Mouse (Mus musculus) heart, postnatal 14 days (tissue): ENCODE results near the gene Snx29. TPM values are rescaled to one million over a fixed set of nuclear protein-coding genes. Genes with fewer than 3 reads are reported as not detected.
A peak's percentile ranks its signal among the peaks of the same experiment; 100 is the strongest.
"Not testable (repeated sequence)": the region's sequence is repeated elsewhere in the genome, so short reads cannot be mapped to it uniquely, and the experiment has no call there.

Experiments
- DNase-seq, 2 experiments: peaks; one replicate each; pipeline ENCODE4 v3.0.0; 2021 to 2022
- intact Hi-C: fragments of 180-260 bp; cut with DNase I; formaldehyde crosslinking; loops from one replicate; pipeline ENCODE4 v1.15.1; 2025
- long read RNA-seq, 2 experiments: library from polyadenylated mRNA; stranded (forward); transcript quantifications; one replicate each; pipeline ENCODE4 v2.0.0; 2021
- total RNA-seq, 2 experiments: library from RNA; stranded (reverse); gene quantifications; 2 replicates each; pipeline ENCODE4 v1.2.3; 2021

Snx29 gene
- total RNA-seq = 10 to 100 TPM; 13.5 to 17.4 TPM
- long read RNA-seq, experiment 1 = 0 reads
- long read RNA-seq, experiment 2 = 0 reads

DNA sequence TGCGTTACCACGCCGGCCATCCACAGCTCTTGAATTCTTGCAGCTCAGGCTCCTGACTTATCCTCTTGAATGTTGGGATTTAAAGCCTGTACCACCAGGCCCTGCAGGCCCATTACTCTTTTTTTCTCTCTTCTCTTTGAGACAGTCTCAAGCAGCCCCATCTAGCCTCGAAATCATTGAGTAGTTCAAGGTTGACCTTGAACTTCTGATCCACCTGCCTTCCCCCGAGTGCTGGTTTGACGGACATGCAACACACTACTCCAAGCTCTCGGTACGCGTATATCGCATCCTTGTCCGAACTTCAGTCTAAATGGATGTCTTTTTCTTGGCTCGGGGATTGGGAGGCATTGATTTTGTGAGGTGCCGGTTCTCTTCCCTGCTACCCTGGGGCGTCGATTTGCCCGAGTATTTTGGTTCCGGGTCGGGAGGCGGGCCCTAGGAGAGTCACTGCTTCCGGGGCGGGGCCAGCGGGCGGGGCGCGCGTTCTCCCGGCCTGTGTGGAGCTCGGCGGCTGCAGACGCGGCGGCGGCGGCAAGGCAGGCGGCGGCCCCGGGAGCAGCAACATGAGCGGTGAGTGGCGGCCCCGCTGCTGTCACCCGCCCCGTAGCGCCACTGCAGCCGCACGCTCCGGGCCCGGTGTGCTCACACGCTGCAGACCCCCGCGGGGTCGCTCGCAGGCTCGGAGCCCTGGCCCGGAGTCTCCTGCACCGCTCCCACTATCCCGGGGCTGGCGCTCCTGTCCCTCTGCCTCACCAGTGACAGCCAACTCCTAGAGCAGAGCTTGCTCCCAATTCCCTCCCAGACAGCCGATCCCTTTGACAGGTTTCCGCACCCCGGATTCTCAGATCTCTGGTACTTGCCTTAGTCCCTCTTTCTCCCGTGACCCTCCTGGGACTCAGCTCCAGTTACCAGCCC lies at the start of gene Snx29:
TSS of gene Snx29 (plus strand) at position 500 of the 915 bp plus-strand sequence.
- intact Hi-C loops = loop anchor here (2.0 to 5.0 kb wide), 2 partner anchors 70 to 95 kb away; no protein-coding TSS in a partner anchor
- DNase-seq = peak; percentile 99 to 100

DNA sequence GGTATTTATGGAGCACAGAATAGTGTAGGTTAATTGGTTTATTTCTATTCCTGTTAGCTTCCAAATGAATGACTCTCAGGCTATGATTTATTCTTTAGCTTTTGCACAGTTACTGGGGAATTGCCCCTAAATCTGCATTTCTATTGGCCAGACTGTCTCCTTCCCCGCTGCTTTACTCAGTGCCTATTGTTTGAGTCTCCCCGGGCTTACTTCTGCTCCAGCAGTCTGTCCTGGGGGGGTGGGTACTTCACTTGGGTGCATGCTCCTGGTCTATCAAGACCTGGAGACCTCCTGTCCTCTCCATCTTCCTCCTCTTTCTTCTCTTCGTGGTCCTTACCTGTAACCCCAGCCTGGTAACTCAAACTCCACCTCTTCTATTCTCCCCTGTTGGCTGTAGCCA lies 45.8 kb upstream of the Snx29 start:
- intact Hi-C loops = no loop called here

DNA sequence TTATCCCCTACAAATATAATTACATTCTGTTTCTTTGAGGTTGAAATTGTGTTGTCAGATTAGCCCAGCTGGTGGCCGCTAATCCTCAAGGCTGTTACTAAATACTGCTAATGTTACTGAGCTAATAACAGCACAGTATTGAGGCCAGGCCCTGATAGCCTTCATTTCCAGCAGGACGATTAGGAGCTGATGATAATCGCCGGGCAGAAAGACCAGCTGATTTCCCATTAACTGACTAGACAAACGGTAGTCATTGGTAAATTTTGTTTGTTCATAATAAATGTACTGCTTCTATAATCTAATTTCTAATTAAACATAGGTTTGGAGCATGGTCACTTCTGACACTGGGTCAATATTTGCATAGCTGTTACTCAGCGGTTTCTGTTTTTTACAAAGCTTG lies 43.9 kb upstream of the Snx29 start:
- DNase-seq = no peak
- intact Hi-C loops = no loop called here

More for the DNA sequence above, 45.8 kb upstream of the Snx29 start:
- DNase-seq = no peak

DNA sequence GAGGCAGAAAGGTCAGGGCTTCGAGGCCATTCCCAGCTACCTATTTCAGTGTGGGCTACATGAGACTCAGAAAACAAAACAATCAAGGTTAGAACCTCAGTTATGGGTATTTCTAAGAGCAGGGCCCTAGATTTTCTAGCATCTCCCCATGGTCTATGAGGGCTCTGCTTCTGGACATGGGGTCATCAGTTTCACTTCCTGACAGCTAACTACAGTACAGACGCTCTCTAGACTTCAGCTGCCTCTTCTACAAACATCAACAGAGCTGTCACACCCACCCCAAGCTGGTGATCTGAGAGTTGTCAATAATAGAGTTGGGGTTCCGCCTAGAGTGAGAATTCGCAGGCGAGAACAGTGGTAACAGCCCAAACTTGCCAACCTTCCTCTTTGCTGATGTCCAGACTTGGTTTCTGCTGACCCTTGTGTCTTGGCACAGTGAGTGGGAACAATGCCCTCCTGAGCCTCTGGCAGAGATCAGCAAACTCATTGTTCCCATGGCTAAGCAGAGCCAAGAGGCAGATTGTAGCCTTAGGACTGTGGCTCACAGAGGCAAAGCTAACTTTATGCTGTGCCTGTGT lies 40.0 kb upstream of the Snx29 start:
- intact Hi-C loops = no loop called here
- peak; percentile 1 to 3 for DNase-seq

DNA sequence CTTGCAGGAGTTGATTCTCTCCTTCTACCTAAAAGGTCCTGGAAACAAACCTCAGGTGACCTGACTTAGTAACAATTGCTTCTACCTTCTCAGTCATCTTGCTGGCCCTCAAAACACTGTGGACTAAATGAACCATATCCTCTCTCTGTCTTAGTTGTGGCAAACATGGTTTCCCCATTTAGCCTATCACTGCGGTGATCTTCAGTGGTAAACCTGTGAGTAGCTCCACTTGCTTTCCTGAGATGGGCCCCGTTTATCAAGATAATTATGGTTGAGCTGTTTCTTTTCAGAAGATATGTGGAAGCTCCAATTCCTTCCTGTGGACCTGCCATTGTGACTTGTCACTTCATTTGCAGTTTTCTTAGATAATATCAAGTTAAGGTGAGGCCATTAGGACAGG lies 37.8 kb upstream of the Snx29 start:
- no peak for DNase-seq
- intact Hi-C loops = no loop called here

DNA sequence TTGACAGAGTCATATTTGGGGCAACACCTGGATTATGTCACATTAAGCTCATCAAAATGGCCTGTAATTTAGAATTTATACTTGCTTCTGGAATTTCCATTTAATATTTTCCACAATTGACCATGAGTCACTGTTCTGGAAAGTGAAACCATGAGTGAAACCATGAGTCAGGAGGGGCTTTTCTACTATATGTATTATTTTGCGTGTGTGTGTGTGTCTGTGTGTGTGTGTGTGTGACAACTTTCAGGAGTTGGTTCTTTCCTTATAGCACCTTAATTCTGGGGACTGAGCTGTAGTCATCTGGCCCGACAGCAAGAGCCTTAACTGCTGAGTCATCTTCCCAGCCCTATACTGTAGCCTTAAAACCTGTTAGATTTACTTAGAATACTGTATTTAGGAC lies 36.8 kb upstream of the Snx29 start:
- no peak for DNase-seq
- intact Hi-C loops = no loop called here

DNA sequence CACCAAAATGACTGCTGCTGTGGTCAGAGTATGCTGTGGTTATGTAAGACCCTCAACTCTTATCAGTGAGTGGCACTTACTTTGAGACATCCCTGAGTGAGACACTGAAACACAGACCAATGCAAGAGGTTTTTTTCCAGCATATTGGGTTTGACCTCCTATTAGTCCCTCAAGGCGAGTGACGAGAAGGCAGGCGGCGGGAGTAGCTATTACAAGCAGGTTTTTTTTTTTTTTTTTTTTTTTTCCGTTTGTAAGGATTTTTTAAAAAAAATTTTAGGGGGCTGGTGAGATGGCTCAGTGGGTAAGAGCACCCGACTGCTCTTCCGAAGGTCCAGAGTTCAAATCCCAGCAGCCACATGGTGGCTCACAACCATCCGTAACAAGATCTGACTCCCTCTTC lies 33.8 kb upstream of the Snx29 start:
- DNase-seq, intact Hi-C loops: not testable (repeated sequence)

DNA sequence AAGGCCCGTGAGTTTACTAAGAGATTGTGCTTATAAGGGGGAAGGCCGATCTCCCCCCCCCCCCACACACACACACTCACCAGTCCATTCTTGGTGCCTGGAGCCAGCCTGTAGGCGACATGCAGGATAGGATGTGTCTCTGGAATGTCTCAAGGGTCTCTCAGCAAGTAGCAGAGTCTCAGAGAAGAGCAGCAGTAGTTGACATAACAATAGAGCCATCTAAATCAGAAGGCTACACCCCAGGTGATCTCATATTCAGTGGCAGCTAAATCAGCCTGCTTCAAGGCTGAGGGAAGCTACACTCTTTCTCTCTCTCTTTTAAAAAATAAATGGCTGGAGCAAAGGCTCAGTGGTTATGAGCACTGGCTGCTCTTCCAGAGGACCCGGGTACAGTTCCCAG lies 27.1 kb upstream of the Snx29 start:
- DNase-seq, intact Hi-C loops: not testable (repeated sequence)

DNA sequence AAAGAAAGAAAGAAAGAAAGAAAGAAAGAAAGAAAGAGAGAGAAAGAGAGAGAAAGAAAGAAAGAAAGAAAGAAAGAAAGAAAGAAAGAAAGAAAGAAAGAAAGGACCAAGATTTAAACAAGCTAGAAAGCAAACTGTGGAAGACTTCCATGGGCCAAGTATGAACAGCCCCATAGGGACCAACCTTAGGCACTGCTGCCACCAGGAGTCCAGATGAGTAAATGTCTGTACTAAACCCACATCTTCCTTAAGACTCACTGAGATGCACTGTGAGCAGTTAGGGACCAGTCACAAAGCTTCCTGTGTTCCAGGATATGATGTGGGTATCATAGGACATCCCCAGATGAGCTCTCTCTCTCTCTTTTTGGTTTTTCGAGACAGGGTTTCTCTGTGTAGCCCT lies 25.0 kb upstream of the Snx29 start:
- peak in 1 of 2 experiments; percentile 14 for DNase-seq
- intact Hi-C loops = not testable (repeated sequence)

DNA sequence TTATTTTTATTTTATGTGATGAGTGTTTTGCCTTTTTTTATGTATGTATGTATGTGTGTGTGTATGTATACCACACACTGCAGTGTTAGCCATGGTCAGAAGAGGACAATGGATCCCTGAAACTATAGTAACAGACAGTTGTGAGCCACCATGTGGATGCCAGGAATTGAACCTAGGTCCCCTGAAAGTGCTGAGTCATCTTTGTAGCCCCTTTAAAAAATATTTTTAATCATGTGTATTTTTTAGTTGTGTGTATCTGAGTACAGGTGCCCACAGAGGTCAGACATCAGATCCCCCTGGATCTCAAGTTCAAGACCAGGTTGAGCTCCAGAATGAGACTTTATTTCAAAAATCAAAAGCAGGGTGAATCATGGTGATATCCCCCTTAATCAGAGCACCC lies 19.0 kb upstream of the Snx29 start:
- no peak for DNase-seq
- intact Hi-C loops = no loop called here

DNA sequence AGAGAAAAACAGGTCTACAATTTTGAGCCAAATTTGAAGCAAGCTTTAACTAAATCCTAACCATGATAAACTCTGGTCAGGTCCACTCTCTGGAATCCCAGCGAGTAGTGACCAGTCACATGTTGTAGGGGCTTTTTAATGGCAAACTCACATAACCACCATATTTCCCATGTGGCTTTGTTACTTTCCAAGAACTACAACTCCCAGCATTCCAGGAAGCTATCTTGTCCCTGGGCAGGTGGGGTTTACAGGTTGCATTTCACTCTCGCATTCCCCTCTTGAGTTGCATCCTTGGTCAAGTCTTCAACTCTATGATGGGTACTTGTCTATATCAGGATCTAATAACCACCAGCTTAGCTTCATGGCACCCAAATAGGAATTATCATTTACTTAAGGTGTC lies 17.2 kb upstream of the Snx29 start:
- DNase-seq = no peak
- intact Hi-C loops = no loop called here

DNA sequence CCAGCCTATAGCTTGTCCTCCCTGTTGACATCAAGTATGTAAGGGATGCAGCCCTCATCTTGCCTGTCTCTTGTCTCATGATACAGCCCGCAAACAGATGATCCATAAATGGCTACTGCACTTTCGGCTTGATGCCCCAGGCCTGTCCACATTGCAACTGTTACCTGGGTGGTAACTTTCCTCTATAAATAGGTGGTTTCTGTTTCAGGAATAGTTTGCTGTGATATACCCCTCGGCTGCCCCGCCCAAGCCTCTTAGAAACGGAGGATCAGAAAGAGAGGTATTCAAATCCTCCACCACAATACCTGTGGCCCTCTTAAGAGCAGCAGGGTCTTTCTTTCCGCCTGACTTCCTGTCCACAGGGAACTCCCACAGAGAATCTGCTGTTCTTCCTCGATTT lies 9.2 kb upstream of the Snx29 start, which contains the start of gene Tnfrsf17:
TSS of gene Tnfrsf17 (plus strand) at position 301 of the 400 bp plus-strand sequence.
- intact Hi-C loops = no loop called here
- DNase-seq = no peak

DNA sequence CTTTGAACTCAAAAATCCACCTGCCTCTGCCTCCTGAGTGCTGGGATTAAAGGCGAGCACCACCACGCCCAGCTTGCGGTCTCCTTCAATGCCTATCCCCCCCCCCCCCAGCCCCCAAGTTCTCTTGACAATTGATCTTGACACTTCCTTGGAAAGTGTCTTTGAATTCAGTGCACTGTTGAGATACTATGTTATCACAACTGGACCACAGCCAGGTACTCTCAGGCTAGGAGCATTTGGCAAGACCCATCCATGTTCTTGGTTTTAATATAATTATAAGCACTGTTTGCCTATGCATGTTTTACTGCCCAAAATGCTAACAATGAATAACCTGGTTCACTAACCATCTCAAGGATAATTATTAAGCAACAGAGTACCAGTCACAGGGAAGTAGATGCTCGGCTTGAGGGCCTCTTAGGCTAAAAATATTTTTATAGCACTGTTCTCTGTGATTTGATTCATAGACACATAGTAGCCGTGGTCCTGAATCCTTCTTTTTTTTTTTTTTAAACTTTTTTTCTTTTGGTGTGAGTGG lies 6.9 kb upstream of the Snx29 start:
- no peak for DNase-seq
- intact Hi-C loops = no loop called here

DNA sequence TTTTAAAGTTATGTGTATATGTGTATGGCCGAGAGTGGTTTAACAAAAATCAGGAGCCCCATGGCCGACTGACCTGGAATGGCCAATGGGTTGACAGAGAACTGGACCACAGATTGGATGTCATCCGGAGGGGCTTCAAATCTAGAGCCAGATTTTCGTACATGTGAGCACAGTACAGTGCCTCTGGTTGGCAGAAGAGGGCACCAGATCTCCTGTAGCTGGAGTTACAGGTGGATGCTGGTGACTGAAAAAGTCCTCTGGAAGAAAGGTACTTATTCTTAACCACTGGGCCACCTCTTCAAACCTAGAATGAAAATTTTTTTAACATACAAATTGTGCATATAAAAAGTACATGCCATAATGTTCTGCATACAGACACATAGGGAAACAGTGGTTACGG lies 6.0 kb upstream of the Snx29 start:
- DNase-seq = no peak
- intact Hi-C loops = no loop called here

DNA sequence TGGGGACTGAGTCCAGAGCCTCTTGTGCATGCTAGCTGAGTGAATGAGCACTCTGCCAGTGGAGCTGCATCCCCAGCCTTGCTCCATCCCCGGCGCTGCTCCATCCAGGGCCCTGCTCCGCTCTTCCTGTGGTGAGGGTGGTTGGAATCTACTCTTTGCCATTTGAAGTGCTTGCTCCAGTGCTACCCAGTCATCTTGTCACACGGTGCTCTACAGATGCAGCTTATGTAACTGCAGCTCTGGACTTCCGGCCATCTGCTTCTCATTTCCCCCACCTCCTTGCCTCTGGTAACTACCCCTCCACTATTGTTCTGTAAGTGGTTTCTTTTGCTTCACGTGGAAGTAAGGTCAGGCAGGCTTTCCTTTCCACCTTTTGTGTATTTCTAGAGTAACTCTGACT lies 5.4 kb upstream of the Snx29 start:
- intact Hi-C loops = no loop called here
- DNase-seq = peak; percentile 6 to 12

DNA sequence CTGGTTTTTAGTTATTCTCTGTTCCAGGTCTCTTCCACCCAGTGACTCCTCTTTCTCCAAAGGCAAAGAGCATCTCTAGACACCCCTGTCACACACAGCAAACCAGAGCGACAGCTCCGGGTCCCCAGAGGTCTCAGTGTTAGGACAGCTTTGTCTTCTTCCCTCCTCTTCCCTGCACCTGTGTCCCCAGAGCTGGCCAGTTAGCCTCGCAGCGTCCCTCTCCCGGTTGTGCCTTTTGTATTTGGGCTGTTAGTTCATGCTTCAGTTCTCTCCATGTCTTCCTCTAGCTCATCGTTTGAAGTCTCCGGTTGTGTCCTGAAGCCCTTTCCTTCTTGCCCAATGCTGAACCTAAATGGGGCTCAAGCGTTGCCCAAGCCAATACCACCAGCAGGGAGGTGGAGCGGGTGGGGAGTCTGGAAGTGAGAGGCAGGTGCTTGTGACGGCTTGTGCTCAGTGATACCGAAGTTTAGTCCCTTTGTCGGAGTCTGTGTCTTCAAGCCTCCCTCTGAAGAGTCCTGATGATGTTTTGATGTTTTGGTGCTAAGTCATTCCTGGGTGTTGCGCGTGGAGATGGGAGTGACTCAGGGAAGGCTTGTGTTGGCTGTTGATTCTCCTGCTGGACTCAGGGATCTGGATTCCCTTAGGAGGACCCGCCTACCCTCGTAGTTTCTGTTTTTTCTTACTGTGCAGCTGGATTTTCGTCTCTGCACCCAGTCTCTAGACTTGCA lies 780 bp downstream of the Snx29 start:
- DNase-seq = peak in 1 of 2 experiments; percentile 12
- intact Hi-C loops = loop anchor here (2.0 to 5.0 kb wide), 2 partner anchors 71 to 94 kb away; no protein-coding TSS in a partner anchor

DNA sequence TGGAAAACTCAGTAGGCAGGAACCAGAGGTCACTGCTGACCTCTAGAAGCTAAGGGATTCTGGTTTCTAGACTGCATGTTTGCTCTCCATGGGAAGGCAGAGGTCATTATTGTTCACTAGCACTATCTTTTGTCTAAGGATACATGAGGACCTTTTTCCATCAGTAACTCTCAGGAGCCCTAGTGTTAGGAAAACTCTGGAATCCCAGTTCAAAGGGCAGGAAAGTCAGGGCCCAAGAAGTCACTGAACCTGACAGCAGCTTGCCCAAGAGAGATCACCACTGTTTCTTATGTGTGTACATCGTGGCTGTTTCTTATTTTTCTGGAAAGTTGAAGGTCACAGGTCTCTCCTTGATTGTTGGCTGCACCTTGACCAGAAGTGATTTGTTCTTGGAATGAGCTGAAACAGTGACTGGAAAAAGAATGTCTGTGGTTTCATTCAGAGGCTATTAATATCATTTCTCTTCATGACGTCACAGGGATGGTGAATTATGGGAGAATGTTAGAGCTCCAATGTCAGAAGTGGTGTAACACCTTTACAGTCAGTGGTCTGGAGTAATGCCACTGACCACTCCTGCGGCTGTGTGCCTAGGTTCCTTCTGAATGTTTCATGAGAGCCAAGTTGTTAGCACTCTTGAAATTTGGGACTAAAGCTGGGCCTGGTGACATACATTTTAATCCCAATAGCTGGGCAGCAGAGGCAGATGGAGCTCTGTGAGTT lies 7.5 kb downstream of the Snx29 start:
- no peak for DNase-seq
- intact Hi-C loops = no loop called here

DNA sequence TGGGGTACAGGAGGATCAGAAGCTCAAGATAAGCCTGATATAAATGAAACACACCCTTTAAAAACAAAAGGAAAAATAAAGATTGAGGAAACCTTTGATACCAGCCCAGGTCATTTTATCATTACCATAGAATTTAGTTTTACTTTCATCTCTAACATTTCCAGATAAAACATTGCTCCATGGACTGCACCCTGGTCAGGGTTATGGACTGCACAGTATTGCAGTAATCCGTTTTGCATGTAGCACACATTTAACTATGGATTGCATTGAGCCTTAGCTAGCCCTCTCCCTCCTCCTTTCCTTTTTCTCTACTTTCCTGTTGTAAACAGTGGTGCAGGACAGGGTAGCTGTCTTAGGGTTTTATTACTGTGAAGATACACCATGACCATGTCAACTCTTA lies 8.3 kb downstream of the Snx29 start:
- no peak for DNase-seq
- intact Hi-C loops = no loop called here

DNA sequence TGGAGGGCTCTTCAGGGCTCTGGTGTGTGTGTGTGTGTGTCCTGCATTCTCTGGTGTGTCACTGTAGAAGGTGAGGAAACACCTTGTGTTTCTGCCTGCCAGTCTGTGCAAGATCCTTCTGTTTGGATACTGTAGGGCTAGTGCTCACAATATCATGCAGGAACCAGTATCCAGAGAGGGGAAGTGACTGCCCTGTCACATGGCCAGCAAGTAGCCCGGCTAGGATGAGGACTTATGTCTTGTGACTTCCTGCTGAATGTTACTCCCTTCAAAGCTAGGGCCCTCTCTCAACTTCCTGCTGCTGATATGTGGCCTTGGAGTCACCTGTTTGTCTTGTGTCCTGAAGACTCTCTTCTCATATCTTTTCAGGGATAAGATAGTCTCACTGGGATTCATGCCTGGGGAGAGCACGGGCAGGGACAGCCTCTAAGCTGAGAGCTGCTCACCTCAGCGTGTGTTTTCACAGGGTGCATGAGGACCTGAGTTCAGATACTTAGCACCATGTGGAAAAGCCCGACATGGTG lies 20.6 kb downstream of the Snx29 start:
- peak; percentile 9 to 11 for DNase-seq
- intact Hi-C loops = no loop called here

DNA sequence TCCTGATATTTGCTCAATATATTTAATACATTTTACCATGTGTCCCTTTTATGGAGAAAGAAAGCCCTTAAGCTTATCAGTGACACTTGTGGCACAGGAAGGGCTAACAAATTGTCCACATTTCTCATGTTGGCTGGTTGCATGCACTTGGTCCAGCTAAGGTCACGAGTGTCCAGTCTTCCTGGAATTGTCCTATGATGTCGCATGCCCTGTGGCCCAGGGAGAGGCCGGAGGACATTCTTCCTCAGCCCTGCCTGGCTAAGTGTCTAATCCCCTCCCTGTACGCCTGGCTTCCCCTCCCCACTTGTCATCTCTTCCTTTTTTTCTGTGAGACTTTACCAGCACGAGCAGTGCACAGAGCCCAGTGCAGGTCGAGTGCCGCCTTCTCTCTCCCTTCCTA lies 29.2 kb downstream of the Snx29 start:
- DNase-seq = peak in 1 of 2 experiments; percentile 6
- intact Hi-C loops = no loop called here
